Mouse (Mus musculus) myocyte (in vitro differentiated cells): ENCODE results near the gene Cntnap1.

Experiments
- MAX ChIP-seq: IDR thresholded peaks from one replicate; pipeline ENCODE4 v1.6.1; 2011; ENCODE audit warnings: low read depth, mild to moderate bottlenecking, control low read depth
- POLR2A ChIP-seq: IDR thresholded peaks from one replicate; pipeline ENCODE4 v1.6.1; 2011; ENCODE audit warnings: low read depth, mild to moderate bottlenecking, control low read depth, moderate library complexity; ENCODE audit not compliant: insufficient read length
- USF1 ChIP-seq: IDR thresholded peaks from one replicate; pipeline ENCODE4 v1.6.1; 2011; ENCODE audit warnings: low read depth, mild to moderate bottlenecking, control low read depth, moderate library complexity

- TF ChIP-seq MAX = no peak
- TF ChIP-seq POLR2A = no peak
- no peak for TF ChIP-seq USF1
These were observed 18.0 kb downstream of the Cntnap1 start for GRCm38 (mm10) chr11:101188166-101188805.
